Comparison of ENCODE assay signal across 7 mouse cellular contexts in genomic region chr1:150099374-150099773, GRCm38 (mm10). TPM values are rescaled to one million over a fixed set of nuclear protein-coding genes. Genes with fewer than 3 reads are reported as not detected.
DNase-seq lines count a peak whose midpoint lies in the region; ATAC-seq and TF ChIP-seq lines count a peak whose summit lies in the region.

No protein-coding gene starts in this region.

- TF ChIP-seq EP300 in stomach, postnatal 0 days (optimal IDR thresholded peaks at IDR 0.05): no peak

- H3K27me3 ChIP-seq in spleen, adult 2 months (ENCODE audit: control insufficient read depth, insufficient read depth, low read length): no peaks in the 10 kb centered on the region
- 0 out of 2 replicates have a peak, but pooled peaks cover 4% of the 10 kb centered on the region for H3K27me3 ChIP-seq in forebrain, embryonic 10.5 days (ENCODE audit: poor library complexity, severe bottlenecking)
- peaks cover 4% of the 10 kb centered on the region; the same call in 1 of the 2 replicates for H3K27me3 ChIP-seq in liver, embryonic 13.5 days
- H3K27me3 ChIP-seq in stomach, postnatal 0 days (ENCODE audit: control insufficient read depth, insufficient read depth, low read length): no peaks in the 10 kb centered on the region

- 16% methylated on average over 9 of the region's 9 CpGs for WGBS in spleen, adult 2 months
- WGBS in forebrain, embryonic 10.5 days: under 1% methylated on average over 9 of the region's 9 CpGs
- 7% methylated on average over 9 of the region's 9 CpGs for WGBS in liver, embryonic 13.5 days (ENCODE audit: insufficient replicate concordance)
- WGBS in stomach, postnatal 0 days: 5% methylated on average over 9 of the region's 9 CpGs

- peak overlapping the region; percentile 13; the same call in 1 of the 2 replicates for H3K4me3 ChIP-seq in spleen, adult 2 months (ENCODE audit: extremely low read depth, insufficient read depth, insufficient read length)
- peak overlapping the region; percentile 61 for H3K4me3 ChIP-seq in forebrain, embryonic 10.5 days
- peak overlapping the region; percentile 35 for H3K4me3 ChIP-seq in liver, embryonic 13.5 days (replicated peaks)
- H3K4me3 ChIP-seq in stomach, postnatal 0 days (ENCODE audit: low read depth, low read length): peak overlapping the region; percentile 43

- H3K4me2 ChIP-seq in liver, embryonic 13.5 days: peak overlapping the region; percentile 62
- peak overlapping the region; percentile 77 for H3K4me2 ChIP-seq in stomach, postnatal 0 days (replicated peaks; ENCODE audit: low read depth)

- TF ChIP-seq POLR2A in spleen, adult 2 months (IDR thresholded peaks at IDR 0.05; ENCODE audit: low read depth, low read length): no peak

- no peak for TF ChIP-seq CTCF in spleen, adult 2 months (IDR thresholded peaks at IDR 0.05; ENCODE audit: extremely low read depth, insufficient read depth, insufficient read length, insufficient replicate concordance)
- TF ChIP-seq CTCF in stomach, postnatal 0 days (IDR thresholded peaks at IDR 0.05; ENCODE audit: low read depth): no peak

- no peak for ATAC-seq in liver, embryonic 13.5 days (ENCODE audit: low read depth)
- ATAC-seq in stomach, postnatal 0 days (ENCODE audit: low FRiP score, low TSS enrichment): 0 out of 2 replicates have a peak, but pooled peaks have one; percentile 15
- ATAC-seq in monocyte, adult 5-6 weeks (replicated peaks; ENCODE audit: insufficient number of reproducible peaks, low FRiP score, low TSS enrichment, poor library complexity, severe bottlenecking): no peak

- H3K9me3 ChIP-seq in forebrain, embryonic 10.5 days: no peaks in the 10 kb centered on the region
- H3K9me3 ChIP-seq in liver, embryonic 13.5 days (replicated peaks): no peaks in the 10 kb centered on the region
- H3K9me3 ChIP-seq in stomach, postnatal 0 days (ENCODE audit: control insufficient read depth, low read length): no peaks in the 10 kb centered on the region

- no peak overlapping the region for H3K9ac ChIP-seq in liver, embryonic 13.5 days
- peak overlapping the region; percentile 60 for H3K9ac ChIP-seq in stomach, postnatal 0 days (ENCODE audit: low read length)

- no peaks in the 10 kb centered on the region for H3K36me3 ChIP-seq in spleen, adult 2 months (ENCODE audit: control insufficient read depth, insufficient read depth, low read length)
- no peaks in the 10 kb centered on the region for H3K36me3 ChIP-seq in forebrain, embryonic 10.5 days (replicated peaks)
- H3K36me3 ChIP-seq in liver, embryonic 13.5 days: no peaks in the 10 kb centered on the region
- H3K36me3 ChIP-seq in stomach, postnatal 0 days (ENCODE audit: control insufficient read depth, insufficient read depth, low read length): no peaks in the 10 kb centered on the region

- no peak for DNase-seq in spleen, adult 2 months (ENCODE audit: low read depth in 1 of 2, low spot score in 2 of 2)
- DNase-seq in spleen, postnatal 10 days (ENCODE audit: low spot score in 2 of 2): no peak
- DNase-seq in forebrain, embryonic 10.5 days (ENCODE audit: extremely low spot score, low spot score): peak; percentile 16
- no peak for DNase-seq in liver, embryonic 13.5 days
- no peak for DNase-seq in stomach, postnatal 0 days (ENCODE audit: low spot score)
- DNase-seq in ovary, postnatal 14 days (ENCODE audit: low spot score): no peak

- H3K27ac ChIP-seq in spleen, adult 2 months (ENCODE audit: insufficient read depth, low read length): no peak overlapping the region
- H3K27ac ChIP-seq in forebrain, embryonic 10.5 days: peak overlapping the region; percentile 62
- H3K27ac ChIP-seq in liver, embryonic 13.5 days: no peak overlapping the region
- H3K27ac ChIP-seq in stomach, postnatal 0 days (replicated peaks): peak overlapping the region; percentile 35; the same call in 1 of the 2 replicates

- no peaks in the 10 kb centered on the region for H3K4me1 ChIP-seq in spleen, adult 2 months (ENCODE audit: control insufficient read depth, insufficient read depth, insufficient read length)
- H3K4me1 ChIP-seq in forebrain, embryonic 10.5 days: peaks cover 12% of the 10 kb centered on the region
- 0 out of 2 replicates have a peak, but pooled peaks cover 5% of the 10 kb centered on the region for H3K4me1 ChIP-seq in liver, embryonic 13.5 days (replicated peaks)
- H3K4me1 ChIP-seq in stomach, postnatal 0 days (replicated peaks; ENCODE audit: control insufficient read depth, insufficient read depth): 0 out of 2 replicates have a peak, but pooled peaks cover 4% of the 10 kb centered on the region

RNA-seq across cellular contexts. Expression of gene Ptgs2, which starts 0.5 kb away (rescaled TPM):
- polyA plus RNA-seq in spleen, adult 2 months (2012; rRNA removed): 0.02 and 0.06 TPM in 2 replicates
- 0.17 TPM in 1 of 2 replicates, not detected in the other for polyA plus RNA-seq in forebrain, embryonic 10.5 days (2016; fragmentation: Nextera tagmentation; extraction: Ambion mirVana)
- 0.03 and 0.06 TPM in 2 replicates for polyA plus RNA-seq in liver, embryonic 13.5 days (2015; fragmentation: Nextera tagmentation; extraction: Ambion mirVana)
- 0.54 and 0.61 TPM in 2 replicates for polyA plus RNA-seq in stomach, postnatal 0 days (2015; fragmentation: Nextera tagmentation; extraction: Ambion mirVana)
- total RNA-seq in monocyte, adult 5-6 weeks (2017): 15.4 to 31.1 TPM (median 29.7 TPM) in 3 replicates

Comparison
In these comparisons a context has a peak if more than half of its experiments do, and no peak if none do; other contexts are left out.
1. H3K27ac ChIP-seq: peak in forebrain, embryonic 10.5 days (single experiment) and stomach, postnatal 0 days (single experiment); none in spleen, adult 2 months (single experiment) and liver, embryonic 13.5 days (single experiment).
2. Peak in every context shown above with its lines, with median percentiles within 50 percentile points of each other: H3K4me3 ChIP-seq.